Mouse (Mus musculus) G1E (cell line): ENCODE results near the gene Tlcd2. TPM values are rescaled to one million over a fixed set of nuclear protein-coding genes. Genes with fewer than 3 reads are reported as not detected.
"Not testable (repeated sequence)": the region's sequence is repeated elsewhere in the genome, so short reads cannot be mapped to it uniquely, and the experiment has no call there.

Experiments
- ATAC-seq: 2 replicates; pipeline ENCODE4 v1.8.0; 2016; ENCODE audit warnings: mild to moderate bottlenecking; ENCODE audit not compliant: insufficient number of reproducible peaks, poor library complexity, low FRiP score, severe bottlenecking; ENCODE audit errors: extremely low read depth
- DNase-seq: peaks from one replicate; pipeline ENCODE4 v3.0.0; 2012; ENCODE audit warnings: low spot score
- H3K27me3 ChIP-seq: 2 replicates; pipeline ENCODE4 v1.6.1; 2012; ENCODE audit warnings: mild to moderate bottlenecking, low read length, inconsistent platforms; ENCODE audit not compliant: insufficient read depth
- H3K36me3 ChIP-seq: replicated peaks from 2 replicates; pipeline ENCODE3; 2012; ENCODE audit warnings: mild to moderate bottlenecking, inconsistent platforms
- H3K4me1 ChIP-seq: 2 replicates; pipeline ENCODE4 v1.6.1; 2012; ENCODE audit warnings: low read depth, low read length, inconsistent platforms, mixed read lengths; ENCODE audit not compliant: insufficient read depth
- H3K4me3 ChIP-seq: 2 replicates; pipeline ENCODE4 v1.5.1; 2012; ENCODE audit warnings: low read depth, mild to moderate bottlenecking, inconsistent platforms, low read length, moderate library complexity, mixed read lengths
- H3K9me3 ChIP-seq: replicated peaks from 2 replicates; pipeline ENCODE4 v1.6.1; 2012; ENCODE audit warnings: inconsistent platforms
- CTCF ChIP-seq: IDR thresholded peaks from 2 replicates; pipeline ENCODE4 v1.5.1; 2012; ENCODE audit warnings: low read depth, low read length, inconsistent platforms, mixed read lengths
- GATA1 ChIP-seq: IDR thresholded peaks from 2 replicates; pipeline ENCODE4 v1.6.1; 2012; ENCODE audit warnings: borderline replicate concordance, low read length, inconsistent platforms, mixed read lengths
- GATA2 ChIP-seq: IDR thresholded peaks from 2 replicates; pipeline ENCODE4 v1.6.1; 2012; ENCODE audit warnings: low read depth, low read length, inconsistent platforms, borderline replicate concordance
- POLR2AphosphoS5 ChIP-seq: IDR thresholded peaks from 2 replicates; pipeline ENCODE4 v1.6.1; 2012; ENCODE audit warnings: low read depth, low read length, inconsistent platforms; ENCODE audit not compliant: insufficient replicate concordance
- TAL1 ChIP-seq: conservative IDR thresholded peaks from 2 replicates; pipeline ENCODE4 v1.6.1; 2012; ENCODE audit warnings: low read depth, low read length, inconsistent platforms, mixed read lengths
- polyA plus RNA-seq: library from polyadenylated mRNA; stranded (reverse); fragments of >175 nt; gene quantifications from 2 replicates; pipeline ENCODE4 v1.2.3, GENCODE M21; 2012
- total RNA-seq, 2 experiments: library from RNA; stranded (forward) in 1 of 2; stranded (reverse) in 1 of 2; fragments of 200-1000 nt in 1 of 2; fragments of >200 nt in 1 of 2; fragmentation: Nextera tagmentation in 1 of 2; gene quantifications; 2 replicates each; pipeline ENCODE4 v1.2.3; 2014 to 2017

The Tlcd2 gene
- total and polyA plus RNA-seq, 3 experiments, result 1.8 TPM; not detected in 2

GRCm38 (mm10) chr11:75452081-75452480, 9.4 kb upstream of the Tlcd2 start:
- Histone ChIP-seq H3K27me3 (no peaks in the 10 kb centered on the region), H3K4me1 (peaks cover 89% of the 10 kb centered on the region), H3K36me3 (peaks cover 62% of the 10 kb centered on the region), H3K4me3 (peak overlapping the region; percentile 68; the same call in 1 of the 2 replicates), H3K9me3 (no peaks in the 10 kb centered on the region)
- DNase-seq, result no peak
- TF ChIP-seq CTCF, result no peak
- ATAC-seq, result no peak

- TF ChIP-seq CTCF (no peak), GATA1 (no peak), GATA2 (no peak), POLR2AphosphoS5 (no peak), TAL1 (no peak)
- Histone ChIP-seq H3K4me3 (peak overlapping the region; percentile 74; the same call in 1 of the 2 replicates), H3K9me3 (no peaks in the 10 kb centered on the region), H3K27me3 (no peaks in the 10 kb centered on the region), H3K4me1 (peaks cover 94% of the 10 kb centered on the region), H3K36me3 (peaks cover 53% of the 10 kb centered on the region)
- no peak for ATAC-seq
- no peak for DNase-seq
These were observed 8.5 kb upstream of the Tlcd2 start for GRCm38 (mm10) chr11:75452812-75453557.

GRCm38 (mm10) chr11:75453991-75454930, 7.3 kb upstream of the Tlcd2 start, which contains the start of gene Wdr81:
Gene Wdr81, minus strand, starts transcription at chr11:75454717.
- no peak for TF ChIP-seq TAL1
- no peak for TF ChIP-seq GATA2
- TF ChIP-seq CTCF, result no peak
- no peak for TF ChIP-seq GATA1
- no peak for TF ChIP-seq POLR2AphosphoS5
- Histone ChIP-seq H3K36me3 (peaks cover 40% of the 10 kb centered on the region), H3K9me3 (no peaks in the 10 kb centered on the region), H3K4me1 (peaks cover 94% of the 10 kb centered on the region), H3K27me3 (no peaks in the 10 kb centered on the region), H3K4me3 (peak within 1 kb of the TSS; percentile 74)
- ATAC-seq (peak; percentile 66), DNase-seq (peak; percentile 82)

GRCm38 (mm10) chr11:75455041-75455736, 6.3 kb upstream of the Tlcd2 start:
- peak overlapping the region; percentile 74; the same call in 1 of the 2 replicates for H3K4me3 ChIP-seq
- no peaks in the 10 kb centered on the region for H3K9me3 ChIP-seq
- H3K36me3 ChIP-seq, result peaks cover 36% of the 10 kb centered on the region
- ATAC-seq (no peak), DNase-seq (no peak)
- H3K4me1 ChIP-seq, result peaks cover 95% of the 10 kb centered on the region
- no peaks in the 10 kb centered on the region for H3K27me3 ChIP-seq
- TF ChIP-seq GATA2 (no peak), TAL1 (no peak), CTCF (no peak), POLR2AphosphoS5 (no peak), GATA1 (no peak)

- ATAC-seq, H3K9me3 ChIP-seq, H3K4me3 ChIP-seq, DNase-seq, H3K27me3 ChIP-seq: not testable (repeated sequence)
- peaks cover 93% of the 10 kb centered on the region for H3K4me1 ChIP-seq
- H3K36me3 ChIP-seq, result peaks cover 30% of the 10 kb centered on the region
These were observed 5.5 kb upstream of the Tlcd2 start for GRCm38 (mm10) chr11:75455971-75456370.

GRCm38 (mm10) chr11:75456440-75456871, 5.1 kb upstream of the Tlcd2 start:
- no peaks in the 10 kb centered on the region for H3K27me3 ChIP-seq
- H3K4me1 ChIP-seq, result peaks cover 88% of the 10 kb centered on the region
- no peak for ATAC-seq
- DNase-seq, result no peak
- TF ChIP-seq CTCF (no peak), GATA1 (no peak), TAL1 (no peak), POLR2AphosphoS5 (no peak), GATA2 (no peak)
- peaks cover 25% of the 10 kb centered on the region for H3K36me3 ChIP-seq
- H3K9me3 ChIP-seq, result no peaks in the 10 kb centered on the region
- H3K4me3 ChIP-seq, result no peak overlapping the region
